Mouse (Mus musculus) spleen, postnatal 36 days (tissue): ENCODE data around the gene Oas3.

Experiments used
- DNase-seq, 2 experiments: peaks; one replicate each; pipeline ENCODE4 v3.0.0; 2022; ENCODE audit warnings: low spot score in 2 of 2, mixed read lengths in 1 of 2

Oas3 gene

DNA sequence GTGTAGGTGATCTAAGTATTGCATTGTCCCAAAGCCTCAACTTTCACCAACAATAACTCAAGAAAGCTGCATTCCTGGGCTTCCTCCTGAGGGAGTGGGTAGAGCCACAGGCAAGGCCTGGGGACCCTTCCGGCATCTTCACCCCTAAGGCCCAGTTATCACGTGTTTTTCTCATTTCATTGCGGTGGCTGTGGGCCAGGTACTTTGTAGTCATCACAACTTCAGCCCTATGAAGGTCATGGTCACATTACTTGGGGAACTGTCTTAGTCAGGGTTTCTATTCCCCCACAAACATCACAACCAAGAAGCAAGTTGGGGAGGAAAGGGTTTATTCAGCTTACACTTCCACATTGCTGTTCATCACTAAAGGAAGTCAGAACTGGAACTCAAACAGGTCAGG lies 24.7 kb downstream of the Oas3 start:
- no peak for DNase-seq

DNA sequence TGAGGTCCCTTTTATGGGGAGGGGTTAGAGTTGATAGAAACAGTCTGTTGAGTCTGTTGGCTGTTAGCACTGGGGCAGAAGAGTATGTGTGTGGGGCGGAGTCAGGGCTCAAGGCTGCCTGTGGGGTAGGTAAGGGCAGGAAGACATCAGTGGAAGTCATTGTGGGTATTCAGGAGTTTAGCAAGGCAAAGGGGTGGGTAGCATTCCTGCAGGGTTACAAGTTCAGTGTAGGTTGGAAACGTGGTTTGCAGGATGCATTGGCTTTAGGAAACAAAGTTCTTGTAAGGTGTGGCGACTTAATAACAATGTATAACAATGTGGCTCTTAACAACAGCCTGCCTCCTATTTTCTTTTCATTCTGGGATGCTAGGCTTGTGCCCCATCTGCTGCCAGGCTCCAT lies 26.3 kb downstream of the Oas3 start:
- no peak for DNase-seq

DNA sequence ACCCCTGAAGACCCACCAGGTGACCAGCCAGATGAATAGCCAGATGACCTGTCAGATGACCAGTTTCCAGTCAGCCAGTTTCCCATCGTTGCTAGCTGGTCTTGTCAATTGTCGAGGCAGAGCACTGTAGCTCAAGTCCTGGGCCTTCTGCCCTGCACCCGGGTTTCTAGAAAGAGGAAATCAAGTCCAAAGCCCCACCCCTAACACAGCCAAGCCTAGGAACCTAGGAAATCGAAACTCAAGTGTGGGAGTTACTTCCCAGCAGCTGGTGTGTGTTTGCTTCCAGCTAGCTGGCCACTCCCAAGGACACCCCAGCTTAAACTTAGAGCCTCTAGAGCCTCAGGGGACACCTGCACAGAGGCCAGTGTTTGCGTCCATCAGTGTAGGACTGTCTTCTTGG lies 27.8 kb downstream of the Oas3 start, which contains the start of gene Oas2:
Oas2 (minus strand) TSS at position 166 of the 400 bp plus-strand sequence.
- DNase-seq, result peak; percentile 11 to 38

DNA sequence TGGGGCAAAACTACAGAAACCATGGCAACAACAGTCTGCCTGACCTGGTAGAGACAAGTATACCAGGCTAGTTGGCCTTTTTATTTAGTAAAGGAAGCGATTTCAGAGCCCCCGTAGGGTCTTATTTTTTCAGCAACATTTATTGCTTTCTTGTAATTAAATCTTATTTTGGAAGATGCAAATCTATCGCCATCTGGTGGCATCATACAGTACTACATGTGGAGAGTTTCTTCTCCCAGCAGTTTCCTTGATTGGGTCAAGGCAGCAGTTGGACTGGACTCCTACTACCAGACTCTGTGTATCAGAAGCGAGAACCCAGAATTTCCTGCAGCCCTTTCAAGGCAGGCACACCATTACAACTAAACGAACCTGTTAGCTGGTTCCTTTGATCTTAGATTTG lies 31.0 kb downstream of the Oas3 start:
- peak; percentile 14 to 43 for DNase-seq

DNA sequence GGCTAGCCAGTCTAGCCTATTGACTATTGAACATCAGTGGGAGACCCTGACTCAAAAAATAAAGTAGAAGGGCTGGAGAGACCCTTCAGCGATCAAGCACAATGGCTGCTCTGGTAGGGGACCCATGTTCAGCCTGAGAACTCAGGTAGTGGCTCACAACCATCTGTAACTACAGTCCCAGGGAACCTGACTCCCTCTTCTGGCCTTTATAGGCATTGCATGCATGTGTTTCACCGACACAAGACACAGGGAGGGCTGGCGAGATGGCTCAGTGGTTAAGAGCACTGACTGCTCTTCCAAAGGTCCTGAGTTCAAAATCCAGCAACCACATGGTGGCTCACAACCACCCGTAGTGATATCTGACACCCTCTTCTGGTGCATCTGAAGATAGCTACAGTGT lies 35.3 kb downstream of the Oas3 start:
- peak; percentile 50 to 52 for DNase-seq

DNA sequence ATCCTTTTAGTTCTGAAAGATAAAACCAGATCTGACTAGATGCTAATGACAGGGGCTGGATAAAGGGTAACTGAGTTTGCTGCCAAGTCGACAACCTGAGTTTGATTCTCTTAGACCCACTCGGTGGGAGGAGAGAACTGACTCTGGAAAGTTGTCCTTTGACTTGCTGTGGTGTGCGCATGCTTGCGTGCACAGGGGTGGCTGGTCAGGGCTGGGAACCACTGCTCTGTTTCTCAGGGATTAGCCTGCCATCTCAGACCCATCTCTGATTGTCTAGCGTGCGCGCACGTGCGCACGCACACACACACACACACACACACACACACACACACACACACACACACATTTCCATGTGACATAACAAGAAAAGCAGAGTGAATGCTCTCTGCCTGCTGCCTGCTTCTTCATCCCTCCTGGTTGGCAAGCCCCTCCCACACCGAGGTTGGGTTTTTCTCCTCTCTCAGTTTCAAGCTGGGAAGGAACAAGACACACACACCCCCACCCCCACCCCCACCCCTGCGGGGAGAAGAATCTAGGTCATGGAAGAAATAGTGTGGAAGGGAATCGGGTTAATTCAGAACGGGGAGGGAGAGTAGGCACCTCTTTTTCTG lies 43.0 kb downstream of the Oas3 start:
- no peak for DNase-seq

DNA sequence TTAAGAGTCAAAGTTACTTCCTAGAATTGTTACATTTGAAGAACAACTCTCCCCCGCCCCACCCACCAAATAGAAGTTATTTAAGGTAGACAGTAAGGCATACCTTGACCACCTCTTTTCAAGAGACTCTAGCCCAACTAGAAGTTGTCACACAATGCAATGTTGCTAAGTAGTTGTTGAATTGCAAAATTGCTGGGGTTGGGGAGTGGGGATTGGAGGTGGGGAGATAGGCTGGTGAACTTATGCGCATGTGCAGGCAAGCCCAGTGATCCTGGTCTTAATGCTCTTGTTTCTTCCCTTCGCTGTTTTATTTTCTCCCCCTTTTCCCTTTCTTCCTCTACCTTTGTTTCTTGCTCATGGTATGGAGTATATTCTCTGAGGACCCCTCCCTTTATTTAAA lies 43.8 kb downstream of the Oas3 start:
- DNase-seq, result no peak

DNA sequence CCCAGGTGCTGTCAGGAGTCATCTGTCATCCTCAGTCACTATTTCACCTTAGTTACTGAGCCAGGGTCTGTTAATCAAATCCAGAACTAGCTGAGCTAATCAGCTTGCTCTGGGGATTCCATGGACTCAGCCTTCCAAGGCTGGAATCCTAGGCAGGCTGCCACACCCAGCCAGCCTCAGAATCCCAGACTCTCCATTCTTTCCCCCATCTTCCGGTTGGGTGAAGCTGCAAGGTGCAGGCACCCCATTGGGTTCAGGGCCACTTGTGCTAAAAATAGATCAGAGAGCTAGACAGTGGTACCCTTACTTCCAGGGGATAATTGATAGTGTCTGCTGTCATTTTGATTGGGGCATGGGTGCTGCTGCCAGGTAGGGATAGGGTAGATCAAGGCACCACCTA lies 44.7 kb downstream of the Oas3 start:
- DNase-seq, result no peak

DNA sequence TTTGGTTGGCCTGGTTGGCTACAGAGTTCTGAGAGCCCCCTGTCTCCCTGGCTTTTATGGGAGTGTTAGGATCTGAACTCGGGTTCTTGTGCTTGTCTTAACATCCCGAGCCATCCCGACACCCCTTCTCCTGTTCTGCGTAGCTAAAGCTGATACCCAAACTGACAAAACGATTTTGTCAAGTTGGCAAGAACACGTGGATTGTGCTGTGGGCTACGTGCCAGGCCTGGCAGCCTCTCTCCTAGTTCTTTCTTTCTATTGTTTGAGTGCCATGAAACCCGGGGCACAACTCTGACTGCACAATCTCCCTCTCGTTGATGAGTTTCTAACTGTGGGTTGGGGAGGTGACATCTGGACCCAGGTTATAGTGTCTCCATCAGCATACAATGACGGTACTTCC lies 48.1 kb downstream of the Oas3 start:
- no peak for DNase-seq

DNA sequence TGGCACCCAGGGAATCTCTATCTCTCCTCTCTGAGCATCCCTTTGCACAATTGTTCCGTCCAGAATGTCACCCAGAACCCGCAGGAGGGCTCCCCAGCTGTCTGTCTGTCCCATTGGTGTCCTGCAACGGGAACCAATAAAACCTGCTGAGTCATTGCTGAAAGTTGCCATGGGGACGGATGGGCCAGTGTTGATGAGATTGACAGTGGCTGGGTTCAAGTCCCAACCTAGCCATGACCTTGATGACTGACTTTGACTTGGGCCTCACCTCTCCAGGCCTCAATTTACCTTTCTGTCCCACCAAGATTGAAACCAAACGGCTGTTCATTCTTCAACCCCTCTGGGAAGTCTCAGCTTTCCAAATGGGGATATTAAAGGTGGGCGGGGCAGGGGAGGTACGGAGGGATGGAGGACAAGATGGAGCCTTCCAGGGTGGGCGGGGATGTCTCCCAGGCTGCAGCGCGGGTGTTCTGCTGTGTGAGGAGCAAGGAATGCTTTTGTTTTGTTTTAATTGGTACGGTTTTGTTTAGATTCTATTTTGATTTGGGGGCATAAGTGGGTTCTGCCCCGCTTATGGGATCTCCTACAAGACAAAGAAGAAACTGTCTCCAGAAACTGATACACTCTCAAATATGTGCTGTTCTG lies 51.5 kb downstream of the Oas3 start:
- no peak for DNase-seq

DNA sequence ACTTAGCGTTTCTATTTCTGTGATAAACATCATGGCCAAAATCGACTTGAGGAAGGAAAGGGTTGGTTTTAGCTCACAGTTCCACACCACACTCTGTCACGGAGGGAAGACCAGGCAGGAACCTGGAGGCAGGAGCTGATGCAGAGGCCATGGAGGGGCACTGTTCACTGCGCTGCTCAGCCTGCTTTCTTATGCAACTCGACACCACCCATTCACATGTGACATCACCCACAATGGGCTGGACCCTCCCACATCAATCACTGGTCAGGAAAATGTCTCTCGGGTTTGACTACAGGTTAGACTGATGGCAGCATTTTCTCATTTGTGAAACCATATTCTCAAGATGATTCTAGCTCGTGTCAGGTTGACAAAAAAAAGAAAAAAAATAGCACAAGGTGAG lies 56.5 kb downstream of the Oas3 start:
- no peak for DNase-seq

DNA sequence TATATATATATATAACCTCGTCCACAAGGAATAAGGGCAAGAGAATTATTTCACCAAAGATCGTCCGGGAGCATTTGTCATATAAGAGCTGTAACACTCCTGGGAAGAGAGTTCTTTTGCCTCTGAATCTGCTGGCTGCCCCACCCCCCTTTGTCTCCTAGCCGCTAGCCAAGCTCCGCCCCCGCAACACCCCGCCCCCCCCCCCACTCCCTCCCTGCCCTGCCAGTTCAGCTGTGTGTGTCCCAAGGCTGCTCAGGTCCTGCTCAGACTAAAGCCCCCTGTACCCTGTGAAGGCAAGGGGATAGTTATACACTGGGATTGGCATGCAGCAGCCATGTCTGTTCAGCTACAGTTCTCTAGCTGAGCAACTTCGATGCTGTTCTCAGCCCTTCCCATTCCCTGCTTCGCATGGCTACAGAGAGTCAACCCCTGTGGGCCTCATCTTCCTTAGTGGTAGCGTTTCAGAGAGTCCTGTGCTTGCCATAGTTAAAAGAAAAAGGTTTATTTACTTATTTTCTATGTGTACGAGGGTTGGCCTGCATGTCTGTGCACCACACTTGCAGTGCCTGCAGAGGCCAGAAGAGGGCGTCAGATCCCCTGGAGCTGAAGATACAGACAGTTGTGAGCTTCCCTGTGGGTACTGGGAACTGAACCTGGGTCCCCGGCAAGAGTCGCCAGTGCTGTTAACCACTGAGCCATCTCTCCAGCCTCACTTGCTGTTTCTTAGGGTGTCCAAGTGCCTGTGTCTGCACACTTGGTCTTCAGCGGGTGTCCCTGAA lies 58.7 kb downstream of the Oas3 start:
- no peak for DNase-seq

DNA sequence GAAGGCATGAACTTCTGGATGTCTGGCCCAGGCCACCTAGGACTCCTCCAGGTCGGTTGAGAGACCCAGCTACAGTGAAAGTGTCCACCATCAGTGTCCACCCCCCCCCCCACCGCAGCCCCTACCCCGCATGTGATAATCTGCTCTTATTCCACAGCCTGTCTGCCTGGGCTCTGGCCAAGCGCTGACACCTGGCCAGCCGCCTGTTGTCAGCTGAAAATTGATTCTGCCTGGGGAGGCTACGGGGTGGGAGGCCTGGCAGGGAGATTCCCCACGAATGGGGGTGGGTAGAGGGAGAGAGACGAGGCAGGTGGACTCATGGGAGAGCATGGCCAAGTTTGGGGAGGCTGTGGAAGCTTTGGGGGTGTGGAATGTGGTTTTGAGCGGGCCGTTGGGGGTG lies 60.3 kb downstream of the Oas3 start:
- DNase-seq, result no peak

DNA sequence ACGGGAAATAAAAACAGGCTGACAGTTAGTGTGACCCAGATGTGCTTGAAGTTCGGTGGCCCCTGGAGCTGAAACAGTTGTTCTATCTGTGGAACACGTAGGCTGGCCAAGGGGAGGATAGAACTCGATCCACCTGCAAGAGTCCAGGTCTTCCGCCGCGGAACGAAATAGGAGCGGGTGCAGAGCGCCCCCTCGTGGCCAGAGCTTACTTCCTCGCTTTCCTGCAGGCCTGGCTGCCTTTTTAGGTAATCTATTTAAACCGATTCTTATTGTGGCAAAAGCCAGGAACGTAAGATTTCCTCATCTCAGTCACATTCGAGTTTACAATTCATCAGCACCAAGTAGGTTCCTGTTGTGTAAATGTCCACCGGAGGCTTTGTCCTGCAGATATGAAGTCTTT lies 63.1 kb downstream of the Oas3 start:
- peak; percentile 76 for DNase-seq

DNA sequence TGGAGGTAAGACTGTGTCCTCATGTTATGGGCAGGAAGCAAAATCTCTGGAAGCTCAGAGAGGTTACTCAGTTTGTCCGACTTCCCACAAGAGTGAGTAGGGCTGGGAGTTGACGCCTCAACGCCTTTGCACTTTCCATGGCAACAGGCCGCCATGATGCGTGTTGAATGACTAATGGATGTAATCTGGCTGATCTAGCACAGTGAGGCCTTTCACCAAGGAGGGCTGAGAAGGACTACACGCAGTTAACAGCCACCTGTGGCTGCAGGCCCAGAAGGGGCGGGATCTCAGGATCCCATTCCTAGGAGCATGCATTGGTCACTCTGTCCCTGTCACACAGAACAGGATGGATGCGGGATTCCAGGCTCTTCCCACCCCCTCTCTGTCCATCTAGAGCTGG lies 64.7 kb downstream of the Oas3 start:
- DNase-seq, result no peak

DNA sequence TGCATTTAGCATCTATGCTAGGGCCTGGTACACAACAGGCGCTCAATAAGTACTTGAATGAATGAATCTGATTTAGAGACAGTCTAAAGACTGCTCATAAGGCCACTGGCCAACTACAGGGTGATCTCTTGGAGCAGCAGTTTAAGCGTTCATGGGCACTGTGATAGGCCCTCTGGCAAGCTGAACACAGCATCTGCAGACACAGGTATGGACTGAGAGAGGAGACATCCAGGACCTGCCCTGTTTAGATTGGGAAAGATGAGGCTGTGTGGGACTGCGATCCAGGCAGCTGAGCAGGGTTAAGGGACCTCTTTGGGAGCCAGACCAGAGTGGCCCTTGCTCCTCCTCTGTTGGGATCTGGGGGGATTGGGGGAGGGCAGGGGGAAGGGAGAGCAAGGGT lies 65.6 kb downstream of the Oas3 start, which contains the start of gene Dtx1:
Dtx1 (minus strand) TSS at position 101 of the 400 bp plus-strand sequence.
- no peak for DNase-seq

DNA sequence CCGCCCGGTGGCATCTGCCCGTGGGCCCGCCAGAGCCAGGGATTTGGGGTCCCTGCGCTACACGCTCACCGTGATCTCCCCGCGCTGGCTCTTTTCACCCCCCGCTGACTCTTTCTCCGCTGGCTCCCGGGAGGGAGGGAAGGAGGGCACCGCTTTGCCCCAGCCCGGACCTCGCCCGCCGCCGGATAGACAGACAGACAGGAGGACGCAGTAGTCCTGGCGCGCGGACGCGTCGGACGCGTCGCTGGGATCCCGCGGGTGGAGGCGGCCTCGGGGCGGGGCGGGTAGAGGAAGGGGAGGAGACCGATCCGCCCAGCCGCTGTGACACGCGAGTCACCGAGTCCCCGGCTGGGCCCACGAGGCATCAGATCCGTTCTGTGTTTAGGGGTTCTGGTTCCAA lies 66.0 kb downstream of the Oas3 start:
- peak; percentile 78 to 79 for DNase-seq

DNA sequence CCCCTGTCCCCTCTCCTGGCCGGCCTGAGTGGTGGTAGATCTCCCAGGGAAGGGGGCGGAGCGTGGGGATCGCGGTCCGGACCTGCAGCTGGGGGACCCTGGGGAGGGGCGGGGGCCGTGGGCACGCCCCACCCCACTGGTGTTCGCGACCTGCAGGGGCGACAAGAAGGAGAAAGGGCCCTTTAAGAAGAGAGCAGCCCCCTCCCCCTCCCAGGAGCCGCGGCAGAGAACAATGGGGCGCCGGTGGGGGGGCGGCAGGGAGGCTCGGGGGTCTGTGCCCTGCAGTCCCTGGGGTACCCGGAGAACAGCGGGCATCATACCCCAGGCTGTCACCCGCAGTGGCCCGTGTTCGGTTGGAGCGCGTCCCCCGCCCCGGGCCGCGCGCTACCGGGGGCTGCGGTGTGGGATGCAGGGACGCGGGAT lies 66.6 kb downstream of the Oas3 start:
- DNase-seq, result no peak

DNA sequence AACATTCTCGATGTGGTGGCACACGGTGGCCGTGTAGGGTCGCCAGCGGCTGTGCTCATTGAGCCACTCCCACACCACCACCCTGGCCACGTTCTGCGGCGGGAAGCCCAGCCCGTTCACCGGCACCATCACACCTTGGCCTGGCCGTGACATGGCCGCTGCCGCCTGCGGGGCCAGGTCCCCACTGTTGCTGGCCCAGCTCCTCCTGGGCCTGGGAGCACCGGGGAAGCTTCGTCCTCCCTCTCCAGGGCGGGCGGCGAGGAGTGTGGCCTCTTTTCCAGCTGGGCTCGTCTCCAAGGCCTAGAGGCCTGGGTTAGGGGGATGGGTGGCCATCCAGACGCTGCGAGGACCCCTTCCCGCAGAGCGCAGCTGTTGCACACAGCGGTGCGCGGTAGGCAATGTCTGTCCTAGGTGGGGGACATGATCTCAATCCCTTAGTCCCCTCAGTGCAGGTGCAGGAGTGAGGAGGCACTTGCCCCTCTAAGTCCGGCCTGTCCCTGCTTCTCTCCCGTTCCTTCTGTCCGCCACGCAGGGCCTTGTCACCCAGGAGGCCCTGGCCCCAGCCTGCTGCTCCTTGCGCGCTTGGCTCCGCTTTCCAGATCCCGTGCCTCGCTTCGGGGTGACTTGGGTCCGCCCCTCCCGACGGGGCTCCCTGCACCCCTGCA lies 67.2 kb downstream of the Oas3 start:
- no peak for DNase-seq

DNA sequence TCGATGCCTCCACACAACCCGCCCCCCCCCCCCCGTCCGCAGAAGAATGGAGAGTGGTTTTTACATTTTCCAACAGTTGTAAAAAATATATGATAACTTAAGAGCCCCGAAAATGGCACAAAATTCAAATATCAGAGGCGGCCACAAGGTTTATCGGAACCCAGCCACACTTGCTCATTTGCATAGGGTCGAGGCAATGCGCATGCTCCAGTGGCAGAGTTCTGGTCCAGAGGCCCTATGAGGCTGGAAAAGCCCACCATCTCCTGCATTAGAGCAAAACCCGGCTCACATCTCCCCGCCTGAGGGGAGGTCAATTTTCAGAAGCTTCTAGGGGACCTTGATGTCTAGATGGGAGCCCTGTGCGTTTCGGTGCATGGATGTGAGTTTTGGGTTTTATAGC lies 70.5 kb downstream of the Oas3 start:
- peak; percentile 53 to 61 for DNase-seq

DNA sequence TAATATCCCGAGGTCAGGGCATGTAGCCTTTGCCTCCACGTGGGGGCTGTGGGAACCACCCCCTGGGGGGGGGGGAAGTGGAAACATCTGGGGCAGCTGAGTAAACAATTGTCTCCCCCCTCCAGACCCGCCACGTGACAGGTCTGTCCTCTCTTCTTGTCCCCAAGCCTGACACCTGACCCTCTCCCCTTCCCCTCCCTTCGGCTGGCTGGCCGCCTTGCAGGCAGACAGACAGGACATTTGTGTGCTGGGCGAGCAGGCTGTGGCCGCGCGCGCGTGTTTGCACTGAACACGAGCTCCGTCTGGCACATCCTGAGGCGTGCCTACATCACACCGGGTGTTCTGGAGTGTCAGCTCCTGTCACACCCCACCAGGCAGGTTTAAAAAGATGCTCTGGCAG lies 70.9 kb downstream of the Oas3 start:
- DNase-seq, result peak; percentile 46 to 54

DNA sequence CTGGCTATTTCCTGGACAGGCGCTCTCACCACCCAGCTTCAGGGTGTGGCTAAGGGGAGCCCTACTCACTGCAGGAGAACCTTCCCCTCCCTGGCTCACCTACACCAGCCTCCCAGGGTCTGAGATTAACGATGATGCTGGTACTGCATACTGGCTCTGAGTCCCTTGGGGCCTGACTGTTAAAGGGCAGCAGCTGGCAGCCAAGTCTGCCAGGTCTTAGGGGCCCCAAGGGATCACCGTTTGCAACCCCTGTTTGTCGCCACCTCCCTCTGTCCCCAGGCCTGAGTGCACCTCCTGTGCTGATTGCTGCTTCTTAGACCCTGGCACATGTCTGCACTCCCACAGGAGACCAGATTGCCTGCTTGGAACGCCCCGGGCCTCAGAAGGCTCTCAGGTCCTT lies 73.0 kb downstream of the Oas3 start:
- DNase-seq, result peak; percentile 78 to 80
